Mouse (Mus musculus): ENCODE measurements around the gene Spc25. TPM values are rescaled to one million over a fixed set of nuclear protein-coding genes. Genes with fewer than 3 reads are reported as not detected.

Gene Spc25
- polyA plus RNA-seq, 1 experiment = 25.9 TPM

GRCm38 (mm10) chr2:69206523-69206922 lies 529 bp upstream of the Spc25 start:
- TF ChIP-seq GATA1 (IDR thresholded peaks at IDR 0.05; ENCODE audit: low read length) = no peak

- no peak for TF ChIP-seq GATA1 (IDR thresholded peaks at IDR 0.05; ENCODE audit: low read length)
Observed at GRCm38 (mm10) chr2:69205185-69205584, 809 bp downstream of the Spc25 start.

- no peak for TF ChIP-seq GATA1 (IDR thresholded peaks at IDR 0.05; ENCODE audit: low read length)
Observed at GRCm38 (mm10) chr2:69193555-69193954, 12.4 kb downstream of the Spc25 start.

- no peak for TF ChIP-seq GATA1 (IDR thresholded peaks at IDR 0.05; ENCODE audit: low read length)
Observed at GRCm38 (mm10) chr2:69191059-69191458, 14.9 kb downstream of the Spc25 start.

GRCm38 (mm10) chr2:69189222-69189621 lies 16.8 kb downstream of the Spc25 start:
- TF ChIP-seq GATA1 (IDR thresholded peaks at IDR 0.05; ENCODE audit: low read length) = no peak

- TF ChIP-seq GATA1 (IDR thresholded peaks at IDR 0.05; ENCODE audit: low read length) = no peak
Observed at GRCm38 (mm10) chr2:69188732-69189131, 17.3 kb downstream of the Spc25 start.

GRCm38 (mm10) chr2:69187990-69188389 lies 18.0 kb downstream of the Spc25 start:
- TF ChIP-seq GATA1 (IDR thresholded peaks at IDR 0.05; ENCODE audit: low read length) = no peak

GRCm38 (mm10) chr2:69179721-69180120 lies 26.3 kb downstream of the Spc25 start:
- no peak for TF ChIP-seq GATA1 (IDR thresholded peaks at IDR 0.05; ENCODE audit: low read length)

GRCm38 (mm10) chr2:69175296-69175695 lies 30.7 kb downstream of the Spc25 start:
- no peak for TF ChIP-seq GATA1 (IDR thresholded peaks at IDR 0.05; ENCODE audit: low read length)

- TF ChIP-seq GATA1 (IDR thresholded peaks at IDR 0.05; ENCODE audit: low read length) = no peak
Observed at GRCm38 (mm10) chr2:69170395-69171077, 35.5 kb downstream of the Spc25 start.

GRCm38 (mm10) chr2:69158907-69159306 lies 47.1 kb downstream of the Spc25 start:
- TF ChIP-seq GATA1 (IDR thresholded peaks at IDR 0.05; ENCODE audit: low read length) = no peak

- TF ChIP-seq GATA1 (IDR thresholded peaks at IDR 0.05; ENCODE audit: low read length) = no peak
Observed at GRCm38 (mm10) chr2:69156283-69156682, 49.7 kb downstream of the Spc25 start.

GRCm38 (mm10) chr2:69155861-69156260 lies 50.1 kb downstream of the Spc25 start:
- TF ChIP-seq GATA1 (IDR thresholded peaks at IDR 0.05; ENCODE audit: low read length) = no peak

- TF ChIP-seq GATA1 (IDR thresholded peaks at IDR 0.05; ENCODE audit: low read length) = no peak
Observed at GRCm38 (mm10) chr2:69150841-69151240, 55.2 kb downstream of the Spc25 start.

GRCm38 (mm10) chr2:69149154-69149553 lies 56.8 kb downstream of the Spc25 start:
- no peak for TF ChIP-seq GATA1 (IDR thresholded peaks at IDR 0.05; ENCODE audit: low read length)

GRCm38 (mm10) chr2:69148691-69149090 lies 57.3 kb downstream of the Spc25 start:
- no peak for TF ChIP-seq GATA1 (IDR thresholded peaks at IDR 0.05; ENCODE audit: low read length)

Other genes with a start within 250 kb of the Spc25 start
- gene Nostrin, start 70.4 kb downstream of the Spc25 start, polyA plus RNA-seq (2012) = not detected in 2 replicates
- gene G6pc2, start 4.9 kb upstream of the Spc25 start, polyA plus RNA-seq (2012) = not detected in 2 replicates
- gene Abcb11, start 136.4 kb upstream of the Spc25 start, polyA plus RNA-seq (2012) = not detected in 2 replicates
- not detected in 2 replicates for gene Dhrs9, start 174.3 kb upstream of the Spc25 start, polyA plus RNA-seq (2012)

All from G1E-ER4 (cell line).